Mouse (Mus musculus) spleen, postnatal 36 days (tissue): ENCODE data around the gene Cenpa.

Experiments
- DNase-seq, 2 experiments: peaks; one replicate each; pipeline ENCODE4 v3.0.0; 2022; ENCODE audit warnings: low spot score in 2 of 2, mixed read lengths in 1 of 2

Gene Cenpa

DNA sequence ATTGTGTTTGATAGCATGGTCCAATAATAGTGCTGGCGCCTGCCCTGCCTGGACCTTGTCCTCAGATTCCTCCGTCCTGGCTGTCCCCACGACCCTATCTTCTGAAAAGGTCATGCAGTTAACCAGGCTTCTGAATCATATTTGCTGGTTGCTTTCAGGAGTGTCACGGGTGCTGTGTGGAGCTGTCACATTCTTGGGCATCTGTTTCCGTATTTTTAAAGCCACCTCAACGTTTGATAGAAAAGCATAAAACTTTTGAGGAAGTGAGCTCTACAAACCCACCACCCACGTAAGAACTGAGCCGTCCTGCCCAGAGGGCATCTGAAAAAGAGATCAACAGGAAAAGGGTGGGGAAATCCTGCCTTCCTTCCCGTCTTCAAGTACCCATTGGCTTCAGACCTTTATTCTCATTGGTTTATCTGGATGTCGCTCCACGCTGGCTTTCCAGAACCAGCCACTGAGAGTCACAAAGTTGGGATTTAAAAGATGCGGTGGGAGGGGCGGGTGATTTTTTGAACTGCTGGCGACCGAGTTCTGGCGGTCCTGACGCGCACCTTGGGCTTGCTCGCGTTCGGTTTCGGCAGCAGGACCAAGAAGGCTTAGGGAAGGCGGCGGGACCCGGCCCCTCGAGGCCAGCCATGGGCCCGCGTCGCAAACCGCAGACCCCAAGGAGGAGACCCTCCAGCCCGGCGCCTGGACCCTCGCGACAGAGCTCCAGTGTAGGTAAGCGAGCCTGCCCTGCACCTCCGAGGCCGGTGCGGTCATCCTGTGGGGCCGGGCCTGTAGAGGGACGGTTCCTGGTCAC, at the start of gene Cenpa:
TSS of gene Cenpa (plus strand) at position 387 of the 805 bp plus-strand sequence.
- DNase-seq = peak; percentile 94 to 96

DNA sequence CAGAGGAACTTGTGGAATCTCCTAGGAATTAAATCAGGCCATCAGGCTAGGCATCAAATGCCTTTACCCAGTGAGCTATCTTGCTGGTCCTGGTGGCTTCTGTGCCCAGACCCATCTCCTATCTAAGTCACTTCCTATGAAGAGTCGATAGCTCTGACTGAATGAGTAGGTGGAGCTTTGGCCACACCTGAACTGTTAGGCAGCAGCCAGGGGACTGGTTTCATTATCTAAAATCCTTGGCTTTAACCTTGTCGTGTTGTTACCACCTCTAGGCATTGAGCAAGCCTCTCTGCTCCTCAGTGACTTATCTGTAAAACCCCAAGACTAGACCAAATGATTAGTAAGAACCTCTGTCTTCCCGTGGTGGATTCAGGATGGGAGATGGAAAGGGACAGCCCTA, 49.2 kb upstream of the Cenpa start:
- DNase-seq = no peak

DNA sequence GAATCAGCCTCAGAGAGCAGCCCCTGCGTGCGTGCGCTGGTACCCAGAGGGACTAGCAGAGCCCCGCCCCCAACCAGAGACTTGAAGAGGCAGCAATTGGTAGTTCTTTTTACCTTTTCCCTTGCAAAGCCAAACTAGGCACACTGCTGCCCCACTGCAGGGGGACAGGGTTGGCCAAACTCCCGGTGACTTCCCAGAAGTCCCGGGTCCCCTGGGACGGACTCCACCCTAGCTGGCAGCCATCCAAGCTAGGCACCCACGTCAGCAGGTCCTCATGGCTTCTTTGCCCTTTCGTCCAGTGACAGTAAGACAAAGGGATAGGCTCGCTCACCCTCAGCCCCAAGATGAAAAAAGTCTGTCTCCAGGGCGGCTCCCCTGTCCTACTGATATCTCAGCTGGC, 48.7 kb upstream of the Cenpa start:
- no peak for DNase-seq

- DNase-seq = no peak
Measured at GRCm38 (mm10) chr5:30618376-30619003, 48.1 kb upstream of the Cenpa start.

DNA sequence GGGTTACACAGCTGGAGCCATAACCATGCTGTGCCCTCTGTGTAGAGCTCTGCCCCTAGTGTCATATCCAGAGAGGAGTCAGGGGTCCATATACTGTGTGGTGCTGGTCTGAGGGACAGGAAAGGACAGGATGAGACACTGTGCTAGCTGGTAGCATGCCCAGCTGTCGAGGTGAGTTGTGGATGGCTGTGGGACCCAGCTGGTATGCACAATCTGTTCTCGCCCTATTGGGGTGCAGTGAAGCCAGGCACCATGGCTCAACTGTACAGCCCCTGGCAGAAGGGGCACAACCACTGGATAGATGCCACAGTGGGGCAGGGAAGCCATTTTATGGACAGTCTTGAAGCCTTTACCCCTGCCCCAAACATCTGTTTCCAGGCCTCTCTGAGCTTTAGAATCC, 47.4 kb upstream of the Cenpa start:
- no peak for DNase-seq

- DNase-seq = no peak
Measured at GRCm38 (mm10) chr5:30620567-30620966, 46.0 kb upstream of the Cenpa start.

- no peak for DNase-seq
Measured at GRCm38 (mm10) chr5:30621211-30621790, 45.3 kb upstream of the Cenpa start.

DNA sequence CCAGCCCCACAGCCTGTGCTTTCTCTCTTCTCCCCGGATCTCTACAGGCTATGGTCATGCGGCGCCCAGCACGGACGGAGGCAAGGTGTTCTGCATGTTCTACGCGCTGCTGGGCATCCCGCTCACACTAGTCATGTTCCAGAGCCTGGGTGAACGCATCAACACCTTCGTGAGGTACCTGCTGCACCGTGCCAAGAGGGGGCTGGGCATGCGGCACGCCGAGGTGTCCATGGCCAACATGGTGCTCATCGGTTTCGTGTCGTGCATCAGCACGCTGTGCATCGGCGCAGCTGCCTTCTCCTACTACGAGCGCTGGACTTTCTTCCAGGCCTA, 44.8 kb upstream of the Cenpa start:
- no peak for DNase-seq

DNA sequence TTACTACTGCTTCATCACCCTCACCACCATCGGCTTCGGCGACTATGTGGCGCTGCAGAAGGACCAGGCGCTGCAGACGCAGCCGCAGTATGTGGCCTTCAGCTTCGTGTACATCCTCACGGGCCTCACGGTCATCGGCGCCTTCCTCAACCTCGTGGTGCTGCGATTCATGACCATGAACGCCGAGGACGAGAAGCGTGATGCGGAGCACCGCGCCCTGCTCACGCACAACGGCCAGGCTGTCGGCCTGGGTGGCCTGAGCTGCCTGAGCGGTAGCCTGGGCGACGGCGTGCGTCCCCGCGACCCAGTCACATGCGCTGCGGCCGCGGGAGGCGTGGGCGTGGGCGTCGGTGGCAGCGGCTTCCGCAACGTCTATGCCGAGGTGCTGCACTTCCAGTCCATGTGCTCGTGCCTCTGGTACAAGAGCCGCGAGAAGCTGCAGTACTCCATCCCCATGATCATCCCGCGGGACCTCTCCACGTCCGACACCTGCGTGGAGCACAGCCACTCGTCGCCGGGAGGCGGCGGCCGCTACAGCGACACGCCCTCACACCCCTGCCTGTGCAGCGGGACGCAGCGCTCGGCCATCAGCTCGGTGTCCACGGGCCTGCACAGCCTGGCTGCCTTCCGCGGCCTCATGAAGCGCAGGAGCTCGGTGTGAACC, 44.3 kb upstream of the Cenpa start:
- DNase-seq = peak; percentile 47 to 54

GRCm38 (mm10) chr5:30622841-30623185, 43.8 kb upstream of the Cenpa start:
- DNase-seq = no peak

GRCm38 (mm10) chr5:30623380-30623779, 43.2 kb upstream of the Cenpa start:
- no peak for DNase-seq

DNA sequence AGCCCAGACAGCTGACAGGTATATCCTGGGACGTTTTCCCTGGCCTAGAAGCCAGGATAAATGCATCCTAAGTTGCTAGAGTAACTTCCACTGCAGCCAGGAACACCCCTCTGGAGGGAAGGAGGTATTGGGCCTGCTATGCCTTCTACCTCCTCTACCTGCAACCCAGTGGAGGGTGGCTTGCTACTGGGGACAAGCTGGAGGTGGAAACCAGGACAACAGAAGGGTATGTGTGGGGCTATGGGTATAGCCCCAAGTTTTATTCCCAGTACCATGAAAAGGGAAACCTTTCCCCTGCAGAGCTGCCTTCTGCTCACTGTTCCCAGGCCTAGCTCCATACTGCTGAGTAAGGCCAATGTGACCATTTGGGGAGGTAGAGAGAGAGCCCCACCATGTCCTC, 42.3 kb upstream of the Cenpa start:
- no peak for DNase-seq

GRCm38 (mm10) chr5:30624908-30625307, 41.7 kb upstream of the Cenpa start:
- peak in 1 of 2 experiments; percentile 11 for DNase-seq

- no peak for DNase-seq
Measured at GRCm38 (mm10) chr5:30625379-30625778, 41.2 kb upstream of the Cenpa start.

DNA sequence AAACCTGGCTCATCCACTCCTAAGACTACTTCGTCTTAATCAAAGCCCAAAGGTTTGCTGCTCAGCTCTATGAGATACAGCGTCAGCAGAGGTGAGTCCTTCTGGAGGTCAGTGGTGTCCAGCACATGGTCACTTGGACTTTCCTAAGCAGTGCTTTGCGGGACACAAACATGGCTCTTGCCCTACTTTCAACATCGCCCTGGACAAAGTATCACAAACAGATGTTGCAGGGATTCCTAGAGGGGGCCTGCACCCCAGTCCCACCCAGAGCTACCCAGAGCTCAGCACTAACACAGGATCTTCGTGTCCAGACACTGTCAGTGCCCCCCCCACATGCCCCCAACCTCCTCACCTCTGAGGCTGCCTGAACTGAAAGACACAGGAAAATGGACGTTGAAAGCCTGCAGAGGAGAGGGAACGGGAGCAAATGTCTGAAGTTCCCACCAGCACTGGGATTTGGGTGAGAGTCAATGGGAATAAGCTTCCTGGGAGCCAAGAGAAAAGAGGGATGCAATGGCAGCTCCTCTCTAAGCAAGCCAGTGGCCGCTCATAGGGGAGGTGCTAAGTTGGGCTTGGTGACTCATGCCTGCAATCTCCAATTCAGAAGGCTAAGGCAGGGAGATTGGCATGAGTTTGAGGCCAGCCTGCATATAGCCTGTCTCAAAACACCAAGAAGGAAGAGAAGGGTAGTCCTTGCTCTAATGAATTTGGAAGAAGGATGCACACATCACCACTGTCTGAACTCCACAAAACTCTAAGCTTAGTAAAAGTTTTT, 40.1 kb upstream of the Cenpa start:
- no peak for DNase-seq

DNA sequence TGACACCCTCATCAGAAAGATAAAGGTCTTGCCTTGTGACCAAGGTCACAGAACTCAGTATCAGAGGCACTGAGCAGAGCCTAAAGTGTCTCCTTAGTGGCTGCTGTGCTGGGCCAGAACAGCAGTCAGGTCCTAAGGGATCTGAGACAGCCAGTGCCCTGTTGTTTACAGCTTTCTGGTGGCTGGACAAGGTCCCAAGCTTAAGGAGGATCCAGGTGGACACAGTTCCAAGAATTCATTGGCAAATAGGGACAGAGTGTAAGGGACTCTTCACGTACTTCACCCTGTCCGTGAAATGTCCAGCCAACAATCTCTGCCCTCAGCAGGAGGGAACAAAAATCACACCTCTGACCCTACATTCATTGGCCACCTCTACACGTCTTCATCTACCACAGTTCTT, 38.1 kb upstream of the Cenpa start:
- DNase-seq = no peak

DNA sequence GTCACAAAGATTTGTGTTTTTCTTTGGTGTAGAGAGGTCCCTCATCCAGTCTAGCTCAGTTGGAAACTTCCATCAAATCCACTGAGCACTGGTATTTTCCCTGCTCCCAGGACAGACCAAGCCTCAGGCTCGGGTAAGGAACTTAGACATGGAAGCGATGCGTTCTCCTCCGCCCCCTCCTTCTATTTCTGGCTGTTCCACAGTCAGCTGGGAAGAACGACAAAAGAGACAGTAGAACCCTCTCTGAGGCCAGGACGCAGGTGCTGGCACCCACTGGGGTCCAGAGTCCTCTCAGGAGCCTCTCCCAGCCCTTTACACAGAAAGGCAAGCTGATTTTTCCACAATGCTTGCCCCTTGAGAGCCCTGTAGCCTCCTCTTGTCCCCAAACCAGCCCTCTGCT, 36.2 kb upstream of the Cenpa start:
- no peak for DNase-seq

- DNase-seq = no peak
Measured at GRCm38 (mm10) chr5:30632134-30632533, 34.4 kb upstream of the Cenpa start.

- no peak for DNase-seq
Measured at GRCm38 (mm10) chr5:30636994-30637393, 29.6 kb upstream of the Cenpa start.

DNA sequence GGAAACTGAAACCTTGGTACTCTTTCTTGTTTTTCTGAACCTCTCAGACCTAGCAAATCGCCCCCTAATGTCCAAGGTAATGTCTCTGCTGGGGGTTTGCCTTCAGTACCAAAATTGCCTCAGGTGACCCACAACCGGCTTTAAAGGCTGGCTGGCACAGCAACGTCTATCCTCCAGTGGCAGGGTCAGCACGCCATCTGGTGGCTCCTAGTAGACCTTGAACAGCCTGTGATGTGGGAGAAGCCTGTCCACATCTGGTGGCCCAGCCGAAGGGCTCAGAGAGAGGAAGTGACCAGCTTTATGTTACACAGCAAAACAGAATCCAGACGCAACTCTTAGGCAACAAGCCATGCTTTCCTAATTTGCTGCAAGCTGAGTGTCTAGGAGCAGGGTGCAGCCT, 28.5 kb upstream of the Cenpa start:
- DNase-seq = peak; percentile 69 to 73

DNA sequence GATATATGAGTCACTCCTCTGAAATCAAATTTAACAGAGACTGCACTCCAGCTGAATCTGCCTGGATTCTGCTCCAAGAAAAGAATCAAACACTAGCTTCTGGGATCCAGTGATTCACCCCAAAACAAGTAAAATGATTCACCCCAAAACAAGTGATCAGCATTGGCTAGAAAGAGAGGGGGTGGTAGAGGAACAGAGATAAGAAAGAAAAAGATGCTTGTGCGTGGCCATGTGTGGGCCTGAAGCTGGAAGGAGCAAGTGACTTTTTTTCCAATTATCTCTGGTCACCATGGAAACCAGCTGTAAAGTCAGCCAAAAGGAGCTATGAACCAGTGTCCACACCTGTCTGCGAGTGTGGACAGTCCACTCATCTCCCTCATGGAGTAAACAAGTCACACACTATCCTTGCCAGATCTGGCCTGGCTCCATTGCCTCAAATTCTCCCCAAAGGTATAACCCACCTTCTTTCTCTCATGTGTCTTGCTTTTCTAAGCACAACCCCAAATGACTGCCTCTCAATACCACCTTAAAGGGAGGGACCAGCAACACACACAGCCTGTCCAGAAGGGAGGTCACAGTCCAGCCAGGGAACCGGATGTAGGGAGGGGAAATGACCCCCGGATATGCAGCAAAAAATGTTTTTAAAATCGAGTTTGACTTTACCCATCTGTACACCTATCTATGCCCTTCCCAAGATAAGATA, 22.9 kb upstream of the Cenpa start:
- no peak for DNase-seq
